Mouse (Mus musculus) embryonic facial prominence, embryonic 11.5 days (tissue): ENCODE results near the gene Pemt. TPM values are rescaled to one million over a fixed set of nuclear protein-coding genes. Genes with fewer than 3 reads are reported as not detected.

Experiments
- ATAC-seq: fragments of 200-750 bp; cut with Nextera tagmentation; replicated peaks from 2 replicates; pipeline ENCODE4 v1.8.0; 2017; ENCODE audit warnings: low read depth; ENCODE audit not compliant: insufficient number of reproducible peaks, low FRiP score, low TSS enrichment
- DNase-seq: peaks from one replicate; pipeline ENCODE4 v3.0.0-alpha.2; 2015; ENCODE audit warnings: low spot score
- H3K27ac ChIP-seq: fragments of 300-500 bp; sonication (generic); replicated peaks from 2 replicates; pipeline ENCODE4 v1.5.1; 2014; ENCODE audit warnings: mild to moderate bottlenecking, low read depth, low read length, control low read depth
- H3K27me3 ChIP-seq: fragments of 300-500 bp; sonication (generic); 2 replicates; pipeline ENCODE4 v1.6.1; 2014; ENCODE audit warnings: mild to moderate bottlenecking, low read length, moderate library complexity, mixed read lengths; ENCODE audit not compliant: control insufficient read depth, insufficient read depth
- H3K36me3 ChIP-seq: fragments of 300-500 bp; sonication (generic); replicated peaks from 2 replicates; pipeline ENCODE4 v1.6.1; 2014; ENCODE audit warnings: low read depth, mild to moderate bottlenecking, low read length, moderate library complexity, mixed read lengths; ENCODE audit not compliant: control insufficient read depth, insufficient read depth
- H3K4me1 ChIP-seq: fragments of 300-500 bp; sonication (generic); 2 replicates; pipeline ENCODE4 v1.6.1; 2014; ENCODE audit warnings: low read length, mixed read lengths; ENCODE audit not compliant: control insufficient read depth, insufficient read depth
- H3K4me2 ChIP-seq: fragments of 300-500 bp; sonication (generic); 2 replicates; pipeline ENCODE4 v1.6.1; 2014; ENCODE audit warnings: low read depth, mild to moderate bottlenecking, control low read depth, low read length, moderate library complexity
- H3K4me3 ChIP-seq: fragments of 300-500 bp; sonication (generic); 2 replicates; pipeline ENCODE4 v1.5.1; 2014; ENCODE audit warnings: low read depth, low read length, control low read depth
- H3K9ac ChIP-seq: fragments of 300-500 bp; sonication (generic); replicated peaks from 2 replicates; pipeline ENCODE4 v1.6.1; 2014; ENCODE audit warnings: mild to moderate bottlenecking, control low read depth, low read length
- H3K9me3 ChIP-seq: fragments of 300-500 bp; sonication (generic); replicated peaks from 2 replicates; pipeline ENCODE4 v1.6.1; 2016; ENCODE audit warnings: mild to moderate bottlenecking, low read length, inconsistent platforms, mixed read lengths; ENCODE audit not compliant: control insufficient read depth
- WGBS: fragments of 180-500 bp; shearing (Covaris S2); extraction: QIAGEN DNeasy Blood & Tissue Kit; methylation state at CpG from one replicate; pipeline ENCODE4 v1.1.7; 2014; 5-methylcytosine and 5-hydroxymethylcytosine counted together
- polyA plus RNA-seq: library from polyadenylated mRNA; unstranded; fragments of >200 nt; fragmentation: Nextera tagmentation; extraction: Ambion mirVana; gene quantifications from 2 replicates; pipeline ENCODE4 v1.2.1, GENCODE M21; 2014

The Pemt gene
- polyA plus RNA-seq, 1 experiment from 2014 or later = 7.3 TPM

GRCm38 (mm10) chr11:60086676-60087075 lies 40.4 kb upstream of the Pemt start:
- Histone ChIP-seq H3K4me1 (no peaks in the 10 kb centered on the region), H3K27ac (no peak overlapping the region), H3K9ac (no peak overlapping the region), H3K36me3 (no peaks in the 10 kb centered on the region), H3K27me3 (no peaks in the 10 kb centered on the region), H3K4me3 (no peak overlapping the region), H3K4me2 (no peak overlapping the region), H3K9me3 (no peaks in the 10 kb centered on the region)
- ATAC-seq (no peak), DNase-seq (no peak)
- WGBS = 68% methylated on average over 1 of the region's 1 CpGs

- H3K4me3 ChIP-seq = no peak overlapping the region
- H3K36me3 ChIP-seq = no peaks in the 10 kb centered on the region
- no peaks in the 10 kb centered on the region for H3K9me3 ChIP-seq
- no peaks in the 10 kb centered on the region for H3K27me3 ChIP-seq
- H3K9ac ChIP-seq = no peak overlapping the region
- no peak for ATAC-seq
- H3K27ac ChIP-seq = no peak overlapping the region
- peak; percentile 54 for DNase-seq
- no peaks in the 10 kb centered on the region for H3K4me1 ChIP-seq
- 37% methylated on average over 2 of the region's 2 CpGs for WGBS
- no peak overlapping the region for H3K4me2 ChIP-seq
These were observed 38.3 kb upstream of the Pemt start for GRCm38 (mm10) chr11:60084589-60084988.

- Histone ChIP-seq H3K9me3 (no peaks in the 10 kb centered on the region), H3K4me2 (no peak overlapping the region), H3K27ac (no peak overlapping the region), H3K27me3 (no peaks in the 10 kb centered on the region), H3K4me1 (no peaks in the 10 kb centered on the region), H3K9ac (no peak overlapping the region), H3K36me3 (no peaks in the 10 kb centered on the region), H3K4me3 (no peak overlapping the region)
- DNase-seq (peak; percentile 87), ATAC-seq (no peak)
- WGBS = 13% methylated on average over 4 of the region's 4 CpGs
These were observed 30.5 kb upstream of the Pemt start for GRCm38 (mm10) chr11:60076790-60077189.

- no peak overlapping the region for H3K4me3 ChIP-seq
- WGBS = 75% methylated on average over 3 of the region's 3 CpGs
These were observed 29.9 kb upstream of the Pemt start for GRCm38 (mm10) chr11:60076183-60076582.

GRCm38 (mm10) chr11:60073936-60074502 lies 27.7 kb upstream of the Pemt start:
- H3K36me3 ChIP-seq = no peaks in the 10 kb centered on the region
- H3K9ac ChIP-seq = no peak overlapping the region
- DNase-seq (no peak), ATAC-seq (no peak)
- H3K4me3 ChIP-seq = no peak overlapping the region
- H3K27ac ChIP-seq = no peak overlapping the region
- WGBS = 73% methylated on average over 15 of the region's 15 CpGs
- no peak overlapping the region for H3K4me2 ChIP-seq
- H3K4me1 ChIP-seq = no peaks in the 10 kb centered on the region
- H3K9me3 ChIP-seq = no peaks in the 10 kb centered on the region
- H3K27me3 ChIP-seq = no peaks in the 10 kb centered on the region

More at GRCm38 (mm10) chr11:60076183-60076582, 29.9 kb upstream of the Pemt start:
- Histone ChIP-seq H3K4me2 (no peak overlapping the region), H3K4me1 (no peaks in the 10 kb centered on the region), H3K36me3 (no peaks in the 10 kb centered on the region), H3K9me3 (no peaks in the 10 kb centered on the region), H3K27me3 (no peaks in the 10 kb centered on the region), H3K9ac (no peak overlapping the region), H3K27ac (no peak overlapping the region)
- no peak for DNase-seq
- ATAC-seq = no peak

GRCm38 (mm10) chr11:60073121-60073520 lies 26.8 kb upstream of the Pemt start:
- ATAC-seq = no peak

GRCm38 (mm10) chr11:60071221-60071620 lies 24.9 kb upstream of the Pemt start:
- no peaks in the 10 kb centered on the region for H3K4me1 ChIP-seq

More at GRCm38 (mm10) chr11:60073121-60073520, 26.8 kb upstream of the Pemt start:
- no peaks in the 10 kb centered on the region for H3K36me3 ChIP-seq
- H3K27me3 ChIP-seq = no peaks in the 10 kb centered on the region
- H3K4me3 ChIP-seq = no peak overlapping the region
- no peak overlapping the region for H3K27ac ChIP-seq
- H3K9ac ChIP-seq = no peak overlapping the region
- H3K4me2 ChIP-seq = no peak overlapping the region
- no peak for DNase-seq
- no peaks in the 10 kb centered on the region for H3K9me3 ChIP-seq
- no peaks in the 10 kb centered on the region for H3K4me1 ChIP-seq

GRCm38 (mm10) chr11:60070599-60070998 lies 24.3 kb upstream of the Pemt start:
- no peaks in the 10 kb centered on the region for H3K36me3 ChIP-seq
- H3K27ac ChIP-seq = no peak overlapping the region
- H3K4me2 ChIP-seq = no peak overlapping the region
- no peaks in the 10 kb centered on the region for H3K9me3 ChIP-seq
- DNase-seq (peak; percentile 73), ATAC-seq (no peak)
- H3K4me1 ChIP-seq = no peaks in the 10 kb centered on the region
- 32% methylated on average over 8 of the region's 8 CpGs for WGBS
- no peak overlapping the region for H3K9ac ChIP-seq
- no peak overlapping the region for H3K4me3 ChIP-seq
- H3K27me3 ChIP-seq = no peaks in the 10 kb centered on the region

More at GRCm38 (mm10) chr11:60071221-60071620, 24.9 kb upstream of the Pemt start:
- Histone ChIP-seq H3K4me3 (no peak overlapping the region), H3K27ac (no peak overlapping the region), H3K4me2 (no peak overlapping the region), H3K27me3 (no peaks in the 10 kb centered on the region), H3K9ac (no peak overlapping the region), H3K36me3 (no peaks in the 10 kb centered on the region), H3K9me3 (no peaks in the 10 kb centered on the region)
- WGBS = 87% methylated on average over 6 of the region's 6 CpGs
- DNase-seq (no peak), ATAC-seq (no peak)
